Mouse (Mus musculus) bone marrow macrophage, adult 2 months (primary cell): ENCODE measurements around the gene Spink2.

Source experiments
- CTCF ChIP-seq: IDR thresholded peaks from 2 replicates; pipeline ENCODE4 v1.5.1; 2012; ENCODE audit warnings: low read depth, mild to moderate bottlenecking, low read length, moderate library complexity
- POLR2A ChIP-seq: IDR thresholded peaks from 2 replicates; pipeline ENCODE4 v1.6.1; 2012; ENCODE audit warnings: mild to moderate bottlenecking, low read depth, low read length, borderline replicate concordance

DNA sequence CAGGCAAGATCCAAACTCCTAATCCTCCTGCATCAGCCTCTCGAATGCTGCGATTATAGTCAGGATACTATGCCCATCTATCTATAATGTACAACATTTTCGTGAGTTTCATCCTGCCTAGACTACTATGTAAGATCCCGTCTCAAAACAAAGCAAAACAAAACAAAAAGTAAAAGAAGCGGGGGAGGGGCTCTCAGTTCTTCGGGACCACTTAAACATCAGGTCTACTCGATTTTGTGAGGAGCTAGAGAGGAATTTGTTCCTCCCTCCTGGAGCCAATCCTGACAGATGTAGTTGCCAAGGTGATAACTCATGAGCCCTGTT is 34.2 kb upstream of the Spink2 start:
- TF ChIP-seq CTCF (no peak), POLR2A (no peak)
